Mouse (Mus musculus): Measurements from ENCODE around the gene Prkaca. TPM values are rescaled to one million over a fixed set of nuclear protein-coding genes. Genes with fewer than 3 reads are reported as not detected.

The Prkaca gene
- 100 to 1,000 TPM; 261 to 268 TPM for total RNA-seq (2021)
- long read RNA-seq, experiment 1, transcript Prkaca-201 (10 exons, 2,276 nt) = major isoform, 373 of 394 reads
- long read RNA-seq, experiment 1, partial matches to known transcripts = 16 of 394 reads
- long read RNA-seq, experiment 1, other reads (novel, unspliced or antisense) = 5 of 394 reads
- long read RNA-seq, experiment 2, transcript Prkaca-201 (10 exons, 2,276 nt) = major isoform, 427 of 464 reads
- long read RNA-seq, experiment 2, partial matches to known transcripts = 31 of 464 reads
- long read RNA-seq, experiment 2, other reads (novel, unspliced or antisense) = 6 of 464 reads

DNA sequence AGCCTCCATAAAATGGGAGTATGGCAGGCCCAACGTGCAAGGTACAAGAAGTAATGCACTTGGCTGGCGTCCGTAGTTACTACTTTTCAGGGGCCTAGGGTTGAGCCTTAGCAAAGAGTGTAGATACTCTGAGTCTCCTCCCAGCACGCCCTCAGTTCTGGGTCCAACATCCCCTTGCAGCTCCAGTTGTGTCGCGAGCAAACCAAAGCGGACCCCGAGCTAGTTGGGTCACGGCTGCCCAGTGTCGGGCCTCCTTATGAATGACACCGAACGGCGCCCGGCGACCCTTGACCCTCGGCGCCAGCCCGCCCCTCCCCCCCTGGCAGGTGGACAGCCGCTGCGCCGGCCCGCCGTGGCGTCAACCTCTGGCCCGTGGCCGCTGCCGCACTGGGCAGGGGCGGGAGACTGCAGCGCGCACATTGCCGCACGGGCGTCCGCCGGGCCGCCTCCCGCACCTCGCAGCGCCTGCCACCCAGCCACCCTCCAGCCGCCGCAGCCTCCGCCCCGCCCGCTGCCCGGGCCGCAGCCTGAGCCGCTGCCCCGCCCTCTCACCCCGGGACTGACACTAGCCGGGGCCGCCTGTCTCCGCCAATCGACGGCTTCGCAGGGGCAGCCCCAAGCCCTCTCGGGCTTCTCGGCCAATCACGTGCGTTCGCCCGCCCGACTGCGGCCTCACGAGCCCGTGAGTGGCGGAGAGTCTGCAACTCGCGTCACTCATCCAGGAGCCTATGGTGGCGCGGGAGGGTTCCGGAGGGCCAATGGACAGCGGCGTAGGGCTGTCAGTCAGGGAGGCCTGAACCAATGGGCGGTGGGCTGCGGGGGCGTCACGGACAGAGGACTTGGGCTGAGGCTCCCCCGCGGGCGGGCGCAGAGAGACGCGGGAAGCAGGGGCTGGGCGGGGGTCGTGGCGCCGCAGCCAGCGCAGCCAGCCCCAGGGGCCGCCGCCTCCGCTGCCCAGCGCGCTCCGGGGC lies at the start of gene Prkaca:
TSS of gene Prkaca (plus strand) at position 844 of the 971 bp plus-strand sequence.
- peak; percentile 97 to 99 for DNase-seq (ENCODE audit: low spot score in 2 of 2)

DNA sequence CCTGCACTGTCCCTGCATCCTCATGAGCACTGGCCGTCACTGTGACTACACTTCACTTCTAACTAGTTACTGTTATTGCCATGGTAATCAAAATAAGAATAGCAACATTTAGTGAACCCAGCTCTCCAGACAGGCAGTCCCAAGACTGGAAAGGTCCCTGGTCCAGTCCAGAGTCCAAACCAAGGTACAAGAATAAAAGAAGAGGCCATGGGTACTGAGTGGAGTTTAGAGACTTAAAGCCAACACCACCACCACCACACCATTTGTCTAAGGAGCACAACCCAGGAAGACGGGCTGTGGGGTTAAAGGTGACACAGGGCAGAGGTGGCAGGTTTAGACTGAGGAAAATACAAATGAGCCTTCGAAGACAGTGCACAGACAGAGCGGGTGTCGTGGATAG lies 48.2 kb upstream of the Prkaca start:
- no peak for DNase-seq (ENCODE audit: low spot score in 2 of 2)

DNA sequence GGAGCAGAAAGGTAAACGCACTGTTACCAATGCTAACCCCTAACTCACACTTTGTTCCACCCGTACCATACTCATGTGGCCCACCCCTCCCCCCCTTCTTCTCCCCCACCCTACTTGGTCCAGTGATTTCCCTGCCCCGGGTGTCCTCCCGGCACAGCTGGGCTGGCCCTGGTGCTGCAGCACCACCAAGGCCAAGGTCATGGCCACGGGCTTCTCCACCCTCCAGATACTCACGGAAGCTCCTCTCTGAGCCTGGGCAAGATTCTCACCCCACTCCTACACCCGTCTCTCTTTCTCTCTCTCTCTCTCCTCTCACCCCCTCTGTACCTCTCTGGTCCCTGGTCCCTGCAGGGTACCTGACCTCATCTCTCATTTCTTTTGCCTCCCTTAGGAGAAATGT lies 46.5 kb upstream of the Prkaca start:
- DNase-seq (ENCODE audit: low spot score in 2 of 2) = no peak

DNA sequence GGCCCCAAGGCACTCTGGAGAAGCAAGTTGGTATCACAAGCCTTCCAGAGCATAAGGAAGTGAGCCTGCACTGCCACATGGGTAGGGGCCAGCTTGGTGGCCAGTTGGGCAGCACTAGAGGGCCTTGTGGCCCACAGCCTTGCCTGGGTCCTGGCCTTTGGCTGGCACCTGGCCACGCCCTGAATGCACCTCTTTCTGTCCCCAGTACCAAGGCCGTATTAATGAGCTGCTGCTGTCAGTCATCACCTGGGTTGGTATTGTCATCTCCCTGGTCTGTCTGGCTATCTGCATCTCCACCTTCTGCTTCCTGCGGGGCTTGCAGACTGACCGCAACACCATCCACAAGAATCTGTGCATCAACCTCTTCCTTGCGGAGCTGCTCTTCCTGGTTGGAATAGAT lies 38.6 kb upstream of the Prkaca start:
- DNase-seq (ENCODE audit: low spot score in 2 of 2) = no peak

DNA sequence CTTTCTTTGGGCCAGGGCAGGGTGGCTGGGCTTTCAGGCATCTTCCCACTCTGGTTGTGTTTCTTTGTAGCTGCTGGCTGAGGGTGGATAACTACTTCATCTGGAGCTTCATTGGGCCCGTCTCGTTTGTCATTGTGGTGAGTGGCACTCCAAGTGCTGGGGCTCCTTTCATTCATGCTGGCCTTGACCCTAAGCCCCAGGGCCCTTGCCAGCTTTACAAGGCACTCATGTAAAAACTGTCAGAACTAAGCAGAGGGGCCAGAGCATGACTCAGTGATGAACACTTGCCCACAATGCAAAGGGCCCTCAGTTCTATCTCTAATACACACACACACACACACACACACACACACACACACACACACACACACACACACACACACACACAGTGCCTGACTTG lies 37.8 kb upstream of the Prkaca start:
- DNase-seq (ENCODE audit: low spot score in 2 of 2) = no peak

DNA sequence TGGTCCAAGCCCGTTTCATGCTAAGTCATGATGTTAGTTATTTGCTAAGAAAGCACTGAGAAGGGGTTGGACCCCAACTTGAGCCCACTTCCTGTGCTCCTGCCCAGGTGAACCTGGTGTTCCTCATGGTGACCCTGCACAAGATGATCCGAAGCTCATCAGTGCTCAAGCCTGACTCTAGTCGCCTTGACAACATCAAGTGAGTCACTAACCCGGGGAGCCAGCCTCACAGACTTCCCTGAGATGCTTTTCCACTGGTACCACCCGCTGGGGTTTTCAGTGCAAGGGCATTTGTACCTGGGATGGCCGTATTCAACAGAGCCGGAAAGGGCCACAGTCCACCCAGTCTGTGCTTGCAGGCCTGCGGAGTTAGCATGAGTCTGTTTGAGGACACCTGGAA lies 37.4 kb upstream of the Prkaca start:
- DNase-seq (ENCODE audit: low spot score in 2 of 2) = no peak

DNA sequence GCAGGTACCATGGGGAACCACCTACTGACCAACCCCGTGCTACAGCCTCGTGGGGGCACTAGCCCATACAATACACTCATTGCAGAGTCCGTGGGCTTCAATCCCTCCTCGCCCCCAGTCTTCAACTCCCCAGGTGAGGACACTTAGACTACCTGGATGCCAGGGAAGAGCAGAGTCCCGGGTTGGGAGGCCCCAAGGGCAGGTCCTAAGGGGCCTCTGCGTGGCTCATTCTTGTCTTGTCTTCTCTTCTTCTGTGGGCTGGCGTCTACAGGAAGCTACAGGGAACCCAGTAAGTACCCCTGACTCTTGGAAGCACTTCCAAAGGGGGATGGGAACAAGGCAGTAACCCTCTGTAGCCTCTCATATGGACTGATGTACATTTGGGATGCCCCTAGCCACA lies 35.1 kb upstream of the Prkaca start:
- DNase-seq (ENCODE audit: low spot score in 2 of 2) = no peak

DNA sequence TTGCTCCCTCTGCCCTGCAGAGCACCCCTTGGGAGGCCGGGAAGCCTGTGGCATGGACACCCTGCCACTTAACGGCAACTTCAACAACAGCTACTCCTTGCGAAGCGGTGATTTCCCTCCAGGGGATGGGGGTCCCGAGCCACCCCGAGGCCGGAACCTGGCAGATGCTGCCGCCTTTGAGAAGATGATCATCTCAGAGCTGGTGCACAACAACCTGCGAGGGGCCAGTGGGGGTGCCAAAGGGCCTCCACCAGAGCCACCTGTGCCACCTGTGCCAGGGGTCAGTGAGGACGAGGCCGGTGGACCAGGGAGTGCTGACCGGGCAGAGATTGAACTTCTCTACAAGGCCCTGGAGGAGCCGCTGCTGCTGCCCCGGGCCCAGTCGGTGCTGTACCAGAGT lies 34.5 kb upstream of the Prkaca start:
- no peak for DNase-seq (ENCODE audit: low spot score in 2 of 2)

DNA sequence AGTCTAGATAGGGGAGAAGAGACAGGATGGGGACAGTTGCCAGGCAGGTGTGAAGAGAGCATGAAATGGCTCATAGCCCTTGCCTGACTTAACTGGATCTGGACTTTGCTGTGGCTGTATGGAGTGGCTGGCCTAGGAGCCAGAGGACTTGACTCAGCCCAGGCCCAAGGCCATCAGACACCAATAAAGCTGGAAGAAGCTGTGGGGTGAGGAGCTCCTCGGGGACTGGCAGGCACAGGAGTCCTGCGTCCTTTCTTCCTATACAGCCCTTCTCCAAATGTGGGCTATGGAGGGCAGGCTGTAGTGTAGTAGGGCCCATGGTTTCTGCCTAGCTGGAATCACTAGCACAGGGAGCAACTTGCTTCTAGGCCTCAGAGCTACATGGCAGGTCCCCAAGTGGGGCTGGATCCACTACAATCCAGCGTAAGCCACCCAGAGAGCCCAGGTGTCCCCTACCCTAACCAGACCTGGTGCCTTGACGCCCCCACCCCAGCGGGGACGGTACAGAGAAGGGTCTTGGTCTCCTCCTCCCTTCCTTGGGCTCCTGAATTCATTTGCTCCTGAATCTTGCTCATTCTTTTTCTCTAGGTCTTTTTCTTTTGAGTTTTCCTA lies 31.6 kb upstream of the Prkaca start:
- no peak for DNase-seq (ENCODE audit: low spot score in 2 of 2)

DNA sequence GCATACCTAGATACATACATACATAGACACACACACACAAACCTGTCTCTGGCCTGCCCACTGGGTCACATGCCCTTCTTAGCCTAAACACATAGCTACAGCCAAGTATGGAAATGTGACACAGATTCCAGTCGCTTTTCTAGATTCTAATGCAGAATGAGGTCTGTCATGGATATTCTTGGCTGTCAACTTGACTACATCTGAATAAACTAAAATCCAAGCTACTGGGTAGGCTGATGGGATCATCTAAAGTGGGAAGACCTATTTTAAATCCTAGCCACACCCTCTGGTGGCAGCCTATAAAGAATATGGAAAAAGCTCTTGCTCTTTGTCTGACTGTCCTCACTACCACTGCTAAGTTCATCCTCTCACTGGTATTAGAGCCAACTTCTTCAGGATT lies 30.3 kb upstream of the Prkaca start:
- no peak for DNase-seq (ENCODE audit: low spot score in 2 of 2)

DNA sequence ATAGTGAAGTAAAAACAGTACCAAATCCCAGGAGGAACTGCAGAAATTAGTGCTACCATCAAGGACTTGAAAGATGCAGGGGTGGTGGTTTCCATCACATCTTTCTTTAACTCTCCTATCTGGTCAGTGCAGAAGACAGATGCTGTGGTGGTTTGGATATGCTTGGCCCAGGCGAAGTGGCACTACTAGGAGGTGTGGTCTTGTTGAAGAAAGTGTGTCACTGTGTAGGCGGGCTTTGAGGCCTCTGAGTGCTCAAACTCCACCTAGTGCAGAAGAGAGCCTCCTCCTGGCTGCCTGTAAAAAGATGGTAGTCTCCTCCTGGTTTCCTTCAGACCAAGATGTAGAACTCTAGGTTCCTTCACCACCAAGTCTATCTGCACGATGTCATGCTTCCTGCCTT lies 27.3 kb upstream of the Prkaca start:
- no peak for DNase-seq (ENCODE audit: low spot score in 2 of 2)

DNA sequence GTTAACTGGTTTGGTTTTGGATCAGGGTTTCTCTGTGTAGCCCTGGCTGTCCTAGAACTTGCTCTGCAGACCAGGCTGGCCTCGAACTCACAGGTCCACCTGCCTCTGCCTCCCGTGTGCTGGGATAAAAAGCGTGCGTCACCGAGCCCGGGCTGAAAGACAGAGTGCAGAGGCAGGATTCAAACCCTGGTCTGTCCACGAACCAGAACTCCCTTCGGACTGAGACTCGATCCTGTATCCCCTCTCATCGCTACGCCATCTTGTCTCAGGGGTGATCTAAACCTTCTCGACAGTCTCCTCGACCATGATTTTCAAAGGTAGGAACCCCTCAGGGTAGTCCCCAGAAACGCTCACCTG lies 18.1 kb upstream of the Prkaca start:
- DNase-seq (ENCODE audit: low spot score in 2 of 2) = no peak

DNA sequence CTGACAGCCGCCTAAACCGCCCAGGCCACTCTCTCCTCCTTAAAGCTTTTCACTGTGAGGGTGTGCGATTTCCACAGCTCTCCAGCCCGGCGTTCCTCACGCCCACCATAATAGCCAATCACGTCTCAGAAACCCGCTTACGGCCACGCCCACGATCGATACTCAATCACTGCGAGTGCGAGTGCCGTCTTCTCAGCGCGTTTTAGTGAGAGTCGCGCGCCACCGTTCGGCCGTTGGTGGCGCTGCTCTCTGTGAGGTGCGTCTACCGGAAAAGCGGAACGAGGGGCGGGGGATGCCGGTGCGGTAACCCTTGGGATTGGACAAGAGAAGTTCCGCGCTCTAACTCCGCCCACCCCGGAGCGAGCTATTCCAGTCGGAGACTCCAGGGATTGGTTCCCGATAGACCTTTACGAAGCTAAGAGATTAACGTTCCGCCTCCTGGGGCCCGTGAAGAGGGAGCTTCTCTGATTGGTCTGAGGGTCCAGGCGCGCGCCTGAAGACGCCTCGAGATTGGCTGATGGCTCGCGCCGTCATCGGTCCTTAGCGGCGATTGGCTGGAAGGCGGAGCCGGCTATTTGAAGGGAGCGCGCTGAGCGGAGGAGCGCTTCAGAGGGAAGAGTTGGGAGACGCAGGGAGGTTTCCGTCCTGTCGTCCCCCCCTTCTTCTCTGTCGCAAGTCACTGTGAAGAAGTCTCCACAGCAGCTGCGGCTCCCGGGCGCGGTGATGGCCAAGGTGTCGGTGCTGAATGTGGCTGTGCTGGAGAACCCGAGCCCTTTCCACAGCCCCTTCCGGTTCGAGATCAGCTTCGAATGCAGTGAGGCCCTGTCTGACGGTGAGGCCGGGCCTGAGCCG lies 17.5 kb upstream of the Prkaca start, which contains the start of the genes Gm10644 and Asf1b:
TSS of gene Gm10644 (minus strand) at position 100 of the 852 bp plus-strand sequence.
TSS of gene Asf1b (plus strand) at position 402 of the 852 bp plus-strand sequence.
- DNase-seq (ENCODE audit: low spot score in 2 of 2) = peak; percentile 97 to 99

DNA sequence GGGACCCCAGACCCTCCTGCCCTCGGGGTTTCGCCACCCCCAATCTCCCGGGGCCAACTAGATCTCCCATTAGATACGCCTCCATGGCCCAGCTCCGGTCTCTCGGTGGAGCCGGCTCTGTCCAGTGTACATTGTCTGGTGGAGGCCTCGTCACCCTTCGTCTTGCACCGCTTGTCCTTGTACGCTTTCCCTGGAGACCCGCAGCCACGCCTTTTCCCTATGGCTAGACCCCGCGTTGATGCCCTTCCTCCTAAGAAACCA lies 16.9 kb upstream of the Prkaca start:
- DNase-seq (ENCODE audit: low spot score in 2 of 2) = no peak

DNA sequence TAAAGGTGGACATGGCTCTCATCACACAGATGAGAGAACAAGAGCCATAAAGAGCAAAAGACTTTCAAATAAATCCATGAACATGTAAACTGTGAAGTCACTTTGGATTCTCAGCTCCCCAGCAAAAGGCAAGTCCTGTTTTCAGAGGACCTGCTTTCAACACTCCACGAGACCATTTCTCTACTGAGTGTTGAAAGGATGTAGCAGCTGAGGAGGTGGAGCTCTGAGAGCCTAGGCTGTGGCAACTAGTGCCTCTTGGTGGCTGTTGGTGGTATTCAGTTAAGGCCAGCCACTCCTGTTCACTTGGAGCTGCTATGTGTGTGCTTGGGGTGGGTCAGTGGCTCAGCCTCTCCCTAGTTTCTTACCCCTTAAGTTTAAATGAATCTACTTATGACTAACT lies 16.0 kb upstream of the Prkaca start:
- DNase-seq (ENCODE audit: low spot score in 2 of 2) = no peak

DNA sequence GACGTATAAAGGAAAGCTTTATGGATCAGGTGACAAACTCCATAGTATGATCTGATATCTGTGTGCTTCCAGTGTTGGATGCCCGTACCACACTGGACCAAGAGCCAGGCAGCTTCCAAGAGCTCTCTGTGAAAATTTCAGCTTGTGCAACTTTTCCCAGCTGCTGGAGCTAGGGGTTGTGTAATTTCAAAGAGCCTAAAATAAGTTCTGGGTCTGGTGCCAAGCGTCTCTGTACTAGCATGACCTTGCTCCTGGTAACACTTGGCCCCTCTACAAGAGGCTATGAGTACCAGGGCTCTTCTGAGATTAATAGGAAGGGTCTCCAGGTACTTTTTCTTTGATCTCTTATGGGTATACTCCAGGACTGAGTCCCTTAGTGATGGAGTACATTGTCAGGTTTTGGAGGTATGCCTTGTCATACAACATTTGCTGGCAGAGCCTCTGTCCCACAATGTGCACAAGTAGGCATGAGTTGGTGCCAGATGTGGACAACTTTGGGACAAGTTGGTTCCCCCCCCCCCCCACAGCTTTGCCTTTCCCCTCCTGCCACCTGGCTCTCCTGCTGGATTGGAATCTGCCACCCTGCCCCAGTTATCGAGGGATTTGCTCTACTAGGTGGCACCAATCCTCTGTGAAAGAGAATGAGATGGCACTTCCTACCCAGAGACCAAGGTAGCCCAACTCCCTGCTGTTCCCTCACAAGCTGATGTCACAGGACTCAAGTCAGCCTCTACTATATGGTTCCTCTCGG lies 8.6 kb upstream of the Prkaca start:
- no peak for DNase-seq (ENCODE audit: low spot score in 2 of 2)

DNA sequence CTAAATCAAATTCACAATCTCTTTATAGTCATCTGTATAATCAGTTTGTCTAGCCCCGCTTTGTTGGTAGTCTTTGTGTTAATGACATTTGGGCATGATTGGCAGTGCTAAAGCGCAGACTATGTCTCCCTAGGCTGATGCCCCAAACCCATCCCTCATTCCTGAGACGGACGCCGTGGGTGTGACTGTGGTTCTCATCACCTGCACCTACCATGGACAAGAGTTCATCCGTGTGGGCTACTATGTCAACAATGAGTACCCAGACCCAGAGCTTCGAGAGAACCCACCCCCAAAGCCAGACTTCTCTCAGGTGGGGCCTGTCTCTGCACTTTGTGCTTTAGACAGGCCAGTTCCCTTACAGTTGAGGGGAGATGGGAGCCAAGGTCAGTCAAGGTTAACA lies 5.1 kb upstream of the Prkaca start:
- DNase-seq (ENCODE audit: low spot score in 2 of 2) = no peak

DNA sequence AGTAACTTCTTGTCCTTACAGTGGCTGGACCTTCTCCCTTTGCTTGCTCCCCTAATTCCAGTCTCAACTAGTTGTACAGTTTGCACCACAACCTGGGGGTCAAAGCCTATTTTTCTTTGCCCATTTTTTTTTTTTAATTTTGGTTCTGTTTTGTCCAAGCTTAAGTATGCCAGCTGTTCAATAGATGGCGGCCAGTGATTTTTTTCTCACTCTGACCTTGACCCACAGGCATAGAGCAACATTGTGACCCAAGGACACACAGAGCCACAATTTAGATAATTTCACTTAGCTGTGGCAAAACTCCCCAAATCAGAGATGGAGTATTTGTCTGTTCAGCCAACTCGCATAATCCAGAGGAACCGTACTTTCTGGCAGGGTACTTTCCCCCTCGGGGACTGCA lies 1.7 kb upstream of the Prkaca start:
- no peak for DNase-seq (ENCODE audit: low spot score in 2 of 2)

DNA sequence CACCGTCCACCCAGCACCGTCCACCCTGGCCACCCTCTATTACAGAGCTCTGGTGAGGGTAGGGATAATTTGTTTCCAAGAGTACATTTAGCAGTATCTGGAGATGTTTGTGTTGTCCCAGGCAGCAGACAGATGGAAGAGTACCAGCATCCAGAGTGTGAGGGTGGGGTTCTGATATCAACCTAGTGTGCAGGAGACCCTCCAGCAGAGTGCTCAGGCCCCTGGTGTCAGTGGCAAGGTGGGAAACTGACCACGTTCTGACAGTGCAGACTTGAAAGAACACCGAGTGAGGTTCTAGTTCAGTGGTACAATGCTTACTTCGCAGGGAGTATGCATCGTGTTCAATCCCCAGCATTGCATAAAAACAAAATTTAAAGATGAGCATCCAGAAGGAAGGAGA lies 1.1 kb upstream of the Prkaca start:
- DNase-seq (ENCODE audit: low spot score in 2 of 2) = no peak
